Mouse (Mus musculus): ENCODE data around the gene Plac1.
A peak's percentile ranks its signal among the peaks of the same experiment; 100 is the strongest.

Plac1 gene

DNA sequence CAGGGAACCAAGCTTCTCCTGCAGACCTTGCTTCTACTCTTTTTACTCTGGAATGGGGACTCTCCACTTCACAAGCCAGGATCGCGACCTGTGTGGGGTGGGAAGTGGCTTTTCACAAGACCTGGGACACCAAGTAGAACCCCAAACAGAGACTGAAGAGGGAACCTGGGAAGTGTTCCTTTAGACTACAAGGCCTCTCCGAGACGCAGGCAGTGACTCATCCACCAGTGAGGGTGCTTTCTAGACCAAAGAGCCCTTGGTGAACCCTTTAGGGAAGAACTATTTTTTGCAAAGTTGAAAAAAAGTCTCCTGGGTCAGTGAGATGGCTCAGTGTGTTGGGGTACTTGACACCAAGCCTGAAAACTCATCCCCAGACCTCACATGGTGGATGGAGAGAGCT lies 129.8 kb downstream of the Plac1 start:
- no peak for DNase-seq (ENCODE audit: low read depth, low spot score)

GRCm38 (mm10) chrX:53107127-53107526 lies 132.8 kb downstream of the Plac1 start:
- no peak for DNase-seq (ENCODE audit: low read depth, low spot score)

DNA sequence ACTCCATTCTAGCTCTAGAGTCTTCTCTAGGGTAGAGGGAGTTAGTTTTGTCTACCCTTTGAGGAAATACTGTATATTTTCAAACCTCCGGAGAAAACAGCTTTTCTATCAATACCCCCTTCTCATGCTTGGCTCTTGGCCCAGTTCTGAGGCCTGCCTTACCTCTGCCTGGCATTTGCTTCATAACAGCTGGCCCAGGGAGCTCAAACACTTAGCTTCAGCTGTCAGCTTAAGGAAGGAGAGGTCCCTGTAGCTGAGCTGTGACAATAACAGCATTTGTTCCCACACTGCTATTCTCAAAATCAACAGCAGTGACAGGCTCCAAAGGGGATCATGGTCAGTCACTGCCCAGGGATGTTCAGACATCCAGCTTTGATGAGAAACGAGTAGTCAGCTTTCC lies 138.7 kb downstream of the Plac1 start:
- no peak for DNase-seq (ENCODE audit: low read depth, low spot score)

- DNase-seq (ENCODE audit: low read depth, low spot score), result no peak
These were observed 140.0 kb downstream of the Plac1 start for GRCm38 (mm10) chrX:53099951-53100350.

DNA sequence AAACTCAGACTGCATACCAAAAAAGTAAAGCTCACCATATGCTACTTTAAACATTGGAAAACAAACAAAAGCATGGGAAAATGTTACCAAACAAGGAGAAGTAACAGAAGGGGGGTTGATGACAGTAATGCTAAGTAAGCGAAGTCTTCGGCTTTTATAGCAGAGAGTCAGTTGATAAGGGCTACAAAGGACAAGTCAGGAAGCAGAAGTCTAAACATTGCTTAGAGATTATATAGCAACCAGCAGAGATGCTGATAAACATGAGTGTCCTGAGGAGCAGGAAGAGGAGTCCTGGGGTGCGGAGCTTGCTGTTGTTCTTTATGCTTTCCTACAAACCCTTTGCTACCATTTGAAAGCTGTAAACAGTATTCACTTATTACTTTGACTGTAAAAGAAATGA lies 140.6 kb downstream of the Plac1 start:
- DNase-seq (ENCODE audit: low read depth, low spot score), result no peak

DNA sequence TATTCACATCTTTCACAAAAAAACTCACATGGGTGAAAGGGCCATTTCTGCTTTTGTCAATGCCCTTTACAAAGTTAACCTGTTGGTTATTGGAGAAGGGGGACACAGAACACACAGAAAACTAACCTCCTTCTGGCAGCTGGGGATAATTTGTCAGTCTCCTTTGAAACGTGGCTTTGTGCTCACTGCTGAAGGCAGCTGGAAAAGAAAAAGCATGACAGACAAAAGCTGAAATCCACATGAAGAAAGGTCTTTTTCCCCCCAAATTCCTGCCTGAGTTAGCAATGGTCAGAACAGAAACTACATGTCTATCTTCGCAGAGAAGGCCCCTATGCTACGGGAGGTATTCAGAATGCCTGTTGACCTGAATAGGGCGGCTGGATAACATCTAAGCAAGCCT lies 141.6 kb downstream of the Plac1 start:
- DNase-seq (ENCODE audit: low read depth, low spot score), result no peak

DNA sequence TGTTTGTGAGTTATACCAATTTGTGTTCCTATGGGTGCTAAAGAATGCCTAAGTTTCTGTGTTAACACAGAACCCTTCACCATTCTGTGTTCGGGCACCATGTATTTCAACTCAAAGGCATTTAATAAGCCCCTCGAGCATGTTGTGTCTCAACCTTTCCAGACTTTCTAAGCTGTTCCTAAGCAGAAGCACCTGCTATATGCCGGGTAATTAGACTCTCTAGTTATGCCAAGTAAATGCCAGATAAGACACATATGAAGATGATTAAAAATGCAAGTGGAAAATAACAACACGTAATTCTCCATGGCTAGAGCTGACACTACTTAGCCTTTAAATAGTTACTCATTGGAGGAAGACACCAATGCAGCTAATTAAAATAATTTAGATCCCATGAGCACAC lies 142.1 kb downstream of the Plac1 start:
- no peak for DNase-seq (ENCODE audit: low read depth, low spot score)

GRCm38 (mm10) chrX:53093381-53093780 lies 146.5 kb downstream of the Plac1 start:
- DNase-seq (ENCODE audit: low read depth, low spot score), result no peak

GRCm38 (mm10) chrX:53088663-53089292 lies 151.1 kb downstream of the Plac1 start:
- DNase-seq (ENCODE audit: low read depth, low spot score), result no peak

GRCm38 (mm10) chrX:53087202-53087601 lies 152.7 kb downstream of the Plac1 start:
- no peak for DNase-seq (ENCODE audit: low read depth, low spot score)

GRCm38 (mm10) chrX:53085559-53085958 lies 154.4 kb downstream of the Plac1 start:
- DNase-seq (ENCODE audit: low read depth, low spot score), result no peak

GRCm38 (mm10) chrX:53064406-53064805 lies 175.5 kb downstream of the Plac1 start:
- DNase-seq (ENCODE audit: low read depth, low spot score), result peak; percentile 70

GRCm38 (mm10) chrX:53059426-53060007 lies 180.4 kb downstream of the Plac1 start:
- DNase-seq (ENCODE audit: low read depth, low spot score), result no peak

- DNase-seq (ENCODE audit: low read depth, low spot score), result peak; percentile 21
These were observed 181.2 kb downstream of the Plac1 start for GRCm38 (mm10) chrX:53058459-53059280.

GRCm38 (mm10) chrX:53057760-53058090 lies 182.2 kb downstream of the Plac1 start:
- no peak for DNase-seq (ENCODE audit: low read depth, low spot score)

- DNase-seq (ENCODE audit: low read depth, low spot score), result peak; percentile 76
These were observed 182.7 kb downstream of the Plac1 start for GRCm38 (mm10) chrX:53057054-53057759.

DNA sequence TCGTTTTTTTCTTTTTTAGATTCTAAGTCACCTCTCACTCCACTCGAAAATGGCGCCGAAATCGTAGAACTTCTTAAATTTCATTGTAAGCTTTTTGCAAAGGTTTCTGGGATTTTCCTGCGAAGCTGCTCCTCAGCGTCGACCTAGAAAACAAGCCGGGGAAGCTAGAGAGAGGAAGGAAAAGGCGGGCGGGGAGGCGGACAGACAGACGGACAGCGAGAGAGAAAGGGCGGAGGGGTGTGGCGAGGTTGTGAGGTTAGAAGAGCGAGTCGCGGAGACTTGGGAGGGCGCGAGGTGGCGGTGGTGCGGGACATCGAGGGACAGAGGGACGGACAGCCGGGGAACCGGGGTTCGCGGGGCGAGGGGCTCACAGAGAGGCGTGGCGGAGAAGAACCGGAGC lies 183.3 kb downstream of the Plac1 start:
- peak; percentile 51 for DNase-seq (ENCODE audit: low read depth, low spot score)

DNA sequence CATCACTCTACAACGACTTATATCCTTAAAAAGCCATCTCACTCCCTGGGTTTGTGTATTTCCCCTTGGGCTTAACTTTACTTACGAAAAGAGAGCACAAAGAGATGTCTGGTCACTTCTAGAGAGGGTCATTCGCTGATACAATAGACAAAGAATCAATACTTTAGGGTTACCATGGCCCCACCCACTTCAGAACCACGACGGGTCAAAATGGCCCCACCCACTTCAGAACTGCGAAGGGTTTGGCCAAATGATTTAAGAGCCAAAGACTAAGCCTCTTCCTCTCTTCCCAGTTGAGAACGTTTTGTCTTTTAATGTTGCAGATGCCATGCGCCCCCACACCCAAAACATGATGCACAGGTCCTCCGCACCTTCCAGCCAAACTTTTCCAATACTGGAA lies 184.1 kb downstream of the Plac1 start:
- peak; percentile 38 for DNase-seq (ENCODE audit: low read depth, low spot score)

DNA sequence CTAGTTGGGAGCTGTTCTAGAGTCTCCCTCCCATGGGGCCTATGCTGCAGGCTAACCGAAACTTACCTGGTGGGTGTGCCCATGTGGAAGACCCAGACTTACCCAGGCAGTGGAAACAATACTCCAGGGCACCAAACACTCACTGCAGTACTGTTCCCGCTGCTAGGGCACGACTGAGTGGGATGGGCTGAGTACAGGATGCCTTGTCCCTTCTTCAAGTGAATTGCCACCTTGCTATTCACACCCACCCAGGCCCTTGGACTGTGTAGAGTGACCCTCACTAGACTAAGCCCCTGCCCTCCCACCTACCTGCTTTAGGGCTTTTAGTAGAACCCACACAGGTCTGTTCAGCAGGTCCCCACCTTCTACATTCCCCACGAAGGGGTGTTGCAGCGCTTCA lies 186.0 kb downstream of the Plac1 start:
- no peak for DNase-seq (ENCODE audit: low read depth, low spot score)

DNA sequence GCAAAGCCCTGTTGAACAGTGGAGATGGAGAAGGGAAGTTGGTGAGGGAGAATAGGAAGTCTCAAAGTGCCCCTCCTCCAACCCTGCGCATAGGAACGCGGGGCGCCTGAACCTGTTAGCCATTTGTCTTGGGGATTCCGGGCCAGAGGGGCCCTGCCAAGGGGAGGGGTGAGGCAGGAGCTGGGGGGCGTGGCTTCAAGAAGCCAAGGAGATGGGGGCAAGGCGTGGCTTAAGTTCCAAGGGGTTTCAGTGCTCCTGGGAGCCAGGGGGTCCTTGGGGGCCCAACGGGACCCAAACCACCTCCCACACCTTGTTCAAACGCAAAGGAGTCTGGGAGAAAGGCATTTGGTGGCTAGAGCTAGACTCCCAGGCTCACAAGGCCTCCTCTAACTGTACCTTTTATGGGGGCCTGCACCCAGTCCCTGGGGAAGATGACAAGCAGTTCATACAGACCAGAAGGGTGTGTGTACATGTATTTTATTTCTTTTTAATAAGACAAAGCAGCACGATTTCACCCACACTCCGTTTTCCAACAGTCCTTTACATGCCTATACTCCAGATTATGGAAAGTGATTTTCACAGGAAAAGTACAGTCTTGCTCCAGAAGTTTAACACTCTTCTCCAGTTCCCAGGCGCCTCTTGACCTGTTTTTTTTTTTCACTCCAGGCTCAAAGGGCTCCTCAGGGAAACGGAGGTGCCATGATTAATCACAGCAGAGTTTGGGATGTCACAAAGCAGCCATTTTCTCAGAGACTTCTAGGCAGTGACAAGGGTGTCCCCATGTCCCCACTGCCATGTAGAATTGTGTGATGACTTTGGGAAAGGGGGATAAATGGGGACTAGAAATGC lies 187.0 kb downstream of the Plac1 start:
- peak; percentile 80 for DNase-seq (ENCODE audit: low read depth, low spot score)

DNA sequence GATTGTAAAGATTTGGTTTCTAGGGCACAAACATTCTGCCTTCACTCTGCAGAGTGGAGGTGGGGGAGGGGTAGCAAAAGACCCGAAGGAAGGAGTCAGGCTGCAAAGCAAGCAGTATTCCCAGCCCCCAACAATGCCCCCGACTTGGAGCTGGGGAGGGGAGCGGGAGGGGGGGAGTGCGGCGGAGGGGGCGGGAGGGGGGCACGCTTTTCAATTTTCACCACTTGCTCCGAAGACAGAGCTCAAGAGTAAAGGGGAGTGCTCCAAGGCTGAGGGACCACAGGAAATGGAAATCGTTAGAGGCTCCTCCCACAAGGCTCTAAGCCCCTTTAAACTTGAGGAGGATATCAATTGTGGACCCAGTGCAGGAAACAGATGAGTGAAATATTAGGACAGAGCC lies 189.6 kb downstream of the Plac1 start:
- DNase-seq (ENCODE audit: low read depth, low spot score), result no peak

Data from ZHBTc4 (cell line).